ENCODE assay signal across 8 mouse cellular contexts in genomic region chr11:95585684-95586083, GRCm38 (mm10). TPM values are rescaled to one million over a fixed set of nuclear protein-coding genes. Genes with fewer than 3 reads are reported as not detected.
A peak's percentile ranks its signal among the peaks of the same experiment; 100 is the strongest.
DNase-seq lines count a peak whose midpoint lies in the region; ATAC-seq and TF ChIP-seq lines count a peak whose summit lies in the region.

No protein-coding gene starts in this region.

- ATAC-seq in kidney, embryonic 16.5 days (ENCODE audit: low FRiP score, low TSS enrichment) = 0 out of 2 replicates have a peak, but pooled peaks have one; percentile 3
- no peak for ATAC-seq in embryonic facial prominence, embryonic 15.5 days (ENCODE audit: insufficient number of reproducible peaks, low FRiP score, low TSS enrichment, low read depth)
- ATAC-seq in intestine, embryonic 15.5 days = 0 out of 2 replicates have a peak, but pooled peaks have one; percentile 1
- peak; percentile 46; the same call in 1 of the 2 replicates for ATAC-seq in midbrain, postnatal 0 days (ENCODE audit: low FRiP score)

- H3K9me3 ChIP-seq in kidney, embryonic 16.5 days (ENCODE audit: low read length) = no peaks in the 10 kb centered on the region
- H3K9me3 ChIP-seq in embryonic facial prominence, embryonic 15.5 days (replicated peaks) = no peaks in the 10 kb centered on the region
- no peaks in the 10 kb centered on the region for H3K9me3 ChIP-seq in intestine, embryonic 15.5 days
- no peaks in the 10 kb centered on the region for H3K9me3 ChIP-seq in midbrain, postnatal 0 days (ENCODE audit: low read length)

- WGBS in kidney, embryonic 16.5 days = under 1% methylated on average over 15 of the region's 15 CpGs
- WGBS in embryonic facial prominence, embryonic 15.5 days = 2% methylated on average over 15 of the region's 15 CpGs
- WGBS in intestine, embryonic 15.5 days = 3% methylated on average over 15 of the region's 15 CpGs
- 1% methylated on average over 15 of the region's 15 CpGs for WGBS in midbrain, postnatal 0 days

- no peaks in the 10 kb centered on the region for H3K36me3 ChIP-seq in kidney, embryonic 16.5 days (ENCODE audit: insufficient read depth, low read length)
- no peaks in the 10 kb centered on the region for H3K36me3 ChIP-seq in embryonic facial prominence, embryonic 15.5 days
- no peaks in the 10 kb centered on the region for H3K36me3 ChIP-seq in intestine, embryonic 15.5 days
- no peaks in the 10 kb centered on the region for H3K36me3 ChIP-seq in midbrain, postnatal 0 days (ENCODE audit: insufficient read depth, low read length)

- DNase-seq in kidney, adult 18-20 months = no peak
- DNase-seq in midbrain, postnatal 0 days (ENCODE audit: low spot score) = no peak
- DNase-seq in urinary bladder, postnatal 10 days (ENCODE audit: low spot score) = no peak
- DNase-seq in frontal cortex, adult 2 months (ENCODE audit: extremely low spot score in 1 of 2, low spot score in 1 of 2) = no peak
- DNase-seq in layer of hippocampus, adult 9-10 months (ENCODE audit: low spot score) = no peak

- peak overlapping the region; percentile 51 for H3K4me3 ChIP-seq in kidney, embryonic 16.5 days (ENCODE audit: low read length)
- peak overlapping the region; percentile 51 for H3K4me3 ChIP-seq in embryonic facial prominence, embryonic 15.5 days (replicated peaks)
- peak overlapping the region; percentile 40 for H3K4me3 ChIP-seq in intestine, embryonic 15.5 days (replicated peaks)
- peak overlapping the region; percentile 42; the same call in 1 of the 2 replicates for H3K4me3 ChIP-seq in midbrain, postnatal 0 days (ENCODE audit: low read depth, low read length)

- H3K9ac ChIP-seq in kidney, embryonic 16.5 days (replicated peaks; ENCODE audit: low read length) = peak overlapping the region; percentile 64
- H3K9ac ChIP-seq in embryonic facial prominence, embryonic 15.5 days = 0 out of 2 replicates have a peak overlapping the region, but pooled peaks have one; percentile 9
- 0 out of 2 replicates have a peak overlapping the region, but pooled peaks have one; percentile 8 for H3K9ac ChIP-seq in intestine, embryonic 15.5 days
- no peak overlapping the region for H3K9ac ChIP-seq in midbrain, postnatal 0 days (replicated peaks; ENCODE audit: low read length, poor library complexity, severe bottlenecking)

- no peak for TF ChIP-seq CTCF in midbrain, postnatal 0 days (IDR thresholded peaks at IDR 0.05)

- peak overlapping the region; percentile 26; the same call in 1 of the 2 replicates for H3K27ac ChIP-seq in kidney, embryonic 16.5 days (ENCODE audit: low read length)
- no peak overlapping the region for H3K27ac ChIP-seq in embryonic facial prominence, embryonic 15.5 days (replicated peaks)
- H3K27ac ChIP-seq in intestine, embryonic 15.5 days = no peak overlapping the region
- H3K27ac ChIP-seq in midbrain, postnatal 0 days (ENCODE audit: low read depth, low read length) = no peak overlapping the region

- H3K4me1 ChIP-seq in kidney, embryonic 16.5 days (ENCODE audit: insufficient read depth, low read length) = peaks cover 39% of the 10 kb centered on the region
- peaks cover 70% of the 10 kb centered on the region for H3K4me1 ChIP-seq in embryonic facial prominence, embryonic 15.5 days
- peaks cover 34% of the 10 kb centered on the region for H3K4me1 ChIP-seq in intestine, embryonic 15.5 days (replicated peaks)
- H3K4me1 ChIP-seq in midbrain, postnatal 0 days (ENCODE audit: insufficient read depth, low read length) = peaks cover 5% of the 10 kb centered on the region; the same call in 1 of the 2 replicates

- H3K4me2 ChIP-seq in kidney, embryonic 16.5 days (replicated peaks; ENCODE audit: low read depth, low read length) = peak overlapping the region; percentile 84
- peak overlapping the region; percentile 88 for H3K4me2 ChIP-seq in embryonic facial prominence, embryonic 15.5 days (replicated peaks)
- peak overlapping the region; percentile 88 for H3K4me2 ChIP-seq in intestine, embryonic 15.5 days (replicated peaks)
- H3K4me2 ChIP-seq in midbrain, postnatal 0 days (ENCODE audit: low read depth, low read length, poor library complexity, severe bottlenecking) = peak overlapping the region; percentile 89

- peaks cover 56% of the 10 kb centered on the region for H3K27me3 ChIP-seq in kidney, embryonic 16.5 days (ENCODE audit: insufficient read depth, low read length)
- peaks cover 60% of the 10 kb centered on the region for H3K27me3 ChIP-seq in embryonic facial prominence, embryonic 15.5 days
- peaks cover 78% of the 10 kb centered on the region for H3K27me3 ChIP-seq in intestine, embryonic 15.5 days (replicated peaks)
- peaks cover 60% of the 10 kb centered on the region for H3K27me3 ChIP-seq in midbrain, postnatal 0 days (ENCODE audit: insufficient read depth, low read length)

RNA-seq across cellular contexts. Expression of gene Ngfr, which starts 1.9 kb away (rescaled TPM):
- polyA plus RNA-seq in kidney, embryonic 16.5 days (2015; fragmentation: Nextera tagmentation; extraction: Ambion mirVana) = 29.7 and 29.9 TPM in 2 replicates
- 48.1 and 48.8 TPM in 2 replicates for polyA plus RNA-seq in embryonic facial prominence, embryonic 15.5 days (2015; fragmentation: Nextera tagmentation; extraction: Ambion mirVana)
- 14.5 and 15.8 TPM in 2 replicates for polyA plus RNA-seq in intestine, embryonic 15.5 days (2015; fragmentation: Nextera tagmentation; extraction: Ambion mirVana)
- total RNA-seq in midbrain, postnatal 0 days (2014; rRNA removed) = 11.1 and 16.9 TPM in 2 replicates
- polyA plus RNA-seq in midbrain, postnatal 0 days (2015; fragmentation: Nextera tagmentation; extraction: Ambion mirVana) = 5.1 and 5.2 TPM in 2 replicates
- polyA plus RNA-seq in frontal cortex, adult 2 months (2012; rRNA removed) = 2.0 and 2.2 TPM in 2 replicates
